Mouse (Mus musculus): ENCODE measurements around the gene Hoxd13. TPM values are rescaled to one million over a fixed set of nuclear protein-coding genes. Genes with fewer than 3 reads are reported as not detected.
A peak's percentile ranks its signal among the peaks of the same experiment; 100 is the strongest.

Hoxd13 gene
- polyA plus RNA-seq (2015; fragmentation: Nextera tagmentation; extraction: Ambion mirVana): 0.14 and 0.20 TPM in 2 replicates

- H3K4me2 ChIP-seq: peak within 1 kb of the TSS; percentile 56
- ATAC-seq (ENCODE audit: low FRiP score): 0 out of 2 replicates have a peak, but pooled peaks have one; percentile 43
- peaks cover 91% of the 10 kb centered on the region for H3K27me3 ChIP-seq (replicated peaks)
- no peaks in the 10 kb centered on the region for H3K9me3 ChIP-seq (replicated peaks)
- H3K9ac ChIP-seq (replicated peaks): no peak within 1 kb of the TSS
- no peak within 1 kb of the TSS for H3K27ac ChIP-seq (replicated peaks)
- H3K36me3 ChIP-seq: no peaks in the 10 kb centered on the region
- H3K4me1 ChIP-seq: peaks cover 17% of the 10 kb centered on the region
- WGBS: under 1% methylated on average over 32 of the region's 51 CpGs
- H3K4me3 ChIP-seq (replicated peaks): peak within 1 kb of the TSS; percentile 33
Observed at GRCm38 (mm10) chr2:74667842-74668357, at the start of gene Hoxd13. Gene Hoxd13 (plus strand): TSS chr2:74668310.

DNA sequence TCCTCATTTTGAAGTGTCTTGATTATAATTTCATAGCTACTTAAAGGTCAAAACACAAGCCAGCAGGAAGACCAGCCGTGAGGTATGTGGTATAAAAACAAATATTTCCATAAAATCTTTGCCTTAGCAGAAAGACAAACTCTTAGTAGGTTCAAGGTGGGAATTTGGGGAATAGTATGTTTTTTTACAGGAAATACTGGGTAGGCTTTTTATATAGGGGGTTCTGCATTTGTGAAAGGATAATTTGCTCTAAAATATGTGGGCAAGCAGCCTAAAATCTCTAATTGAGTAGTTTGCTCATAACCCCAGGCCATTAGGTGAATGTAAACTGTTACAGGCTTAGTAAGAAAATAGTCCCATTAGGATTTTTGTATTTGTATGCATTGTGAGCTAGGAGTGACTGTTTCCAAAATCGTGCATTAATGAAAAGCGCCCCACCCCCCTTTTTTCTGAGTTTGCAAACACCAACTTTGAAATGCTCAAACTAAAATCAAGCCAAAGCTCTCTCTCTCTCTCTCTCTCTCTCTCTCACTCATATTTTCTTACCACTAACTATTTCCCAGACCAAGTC is 48.3 kb upstream of the Hoxd13 start:
- H3K4me2 ChIP-seq: no peak overlapping the region
- no peaks in the 10 kb centered on the region for H3K36me3 ChIP-seq
- no peaks in the 10 kb centered on the region for H3K27me3 ChIP-seq (replicated peaks)
- H3K27ac ChIP-seq (replicated peaks): no peak overlapping the region
- H3K4me1 ChIP-seq: no peaks in the 10 kb centered on the region
- no peak for ATAC-seq (ENCODE audit: low FRiP score)
- H3K9ac ChIP-seq (replicated peaks): no peak overlapping the region
- H3K4me3 ChIP-seq (replicated peaks): no peak overlapping the region
- WGBS: 93% methylated on average over 3 of the region's 3 CpGs
- no peaks in the 10 kb centered on the region for H3K9me3 ChIP-seq (replicated peaks)

- no peak for ATAC-seq (ENCODE audit: low FRiP score)
- H3K27me3 ChIP-seq (replicated peaks): no peaks in the 10 kb centered on the region
- no peaks in the 10 kb centered on the region for H3K36me3 ChIP-seq
- H3K4me3 ChIP-seq (replicated peaks): no peak overlapping the region
- no peaks in the 10 kb centered on the region for H3K9me3 ChIP-seq (replicated peaks)
- WGBS: 91% methylated on average over 10 of the region's 10 CpGs
- no peak overlapping the region for H3K27ac ChIP-seq (replicated peaks)
- no peak overlapping the region for H3K4me2 ChIP-seq
- H3K9ac ChIP-seq (replicated peaks): no peak overlapping the region
- H3K4me1 ChIP-seq: no peaks in the 10 kb centered on the region
Observed at GRCm38 (mm10) chr2:74620368-74620767, 47.7 kb upstream of the Hoxd13 start.

DNA sequence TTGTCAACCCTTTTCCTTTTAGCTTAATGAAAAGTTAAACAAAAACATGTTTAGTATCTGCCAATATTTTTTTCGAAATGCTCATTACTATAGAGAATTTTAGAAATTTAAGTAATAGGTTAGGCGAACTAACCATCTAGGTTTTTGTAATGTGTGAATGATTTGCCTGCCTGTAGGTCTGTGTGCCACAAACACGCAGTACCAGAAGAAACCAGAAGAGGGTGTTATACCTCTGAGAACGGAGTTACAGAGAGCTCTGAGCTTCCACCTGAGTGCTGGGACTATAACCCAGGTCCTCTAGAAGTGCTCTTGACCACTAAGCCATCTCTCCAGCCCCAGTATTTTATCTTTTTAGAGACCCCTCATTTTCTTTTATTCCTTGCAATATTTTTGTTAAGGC is 32.7 kb upstream of the Hoxd13 start:
- Histone ChIP-seq H3K9me3 (replicated peaks) (no peaks in the 10 kb centered on the region), H3K4me1 (no peaks in the 10 kb centered on the region), H3K36me3 (no peaks in the 10 kb centered on the region), H3K4me2 (no peak overlapping the region), H3K27ac (replicated peaks) (no peak overlapping the region), H3K9ac (replicated peaks) (no peak overlapping the region), H3K27me3 (replicated peaks) (no peaks in the 10 kb centered on the region), H3K4me3 (replicated peaks) (no peak overlapping the region)
- 70% methylated on average over 4 of the region's 4 CpGs for WGBS
- ATAC-seq (ENCODE audit: low FRiP score): no peak

GRCm38 (mm10) chr2:74642431-74642830 is 25.7 kb upstream of the Hoxd13 start:
- no peak overlapping the region for H3K27ac ChIP-seq (replicated peaks)
- peaks cover 36% of the 10 kb centered on the region for H3K27me3 ChIP-seq (replicated peaks)
- H3K4me2 ChIP-seq: no peak overlapping the region
- no peaks in the 10 kb centered on the region for H3K4me1 ChIP-seq
- no peaks in the 10 kb centered on the region for H3K9me3 ChIP-seq (replicated peaks)
- H3K36me3 ChIP-seq: no peaks in the 10 kb centered on the region
- H3K9ac ChIP-seq (replicated peaks): no peak overlapping the region
- ATAC-seq (ENCODE audit: low FRiP score): no peak
- WGBS: 48% methylated on average over 5 of the region's 5 CpGs
- H3K4me3 ChIP-seq (replicated peaks): no peak overlapping the region

DNA sequence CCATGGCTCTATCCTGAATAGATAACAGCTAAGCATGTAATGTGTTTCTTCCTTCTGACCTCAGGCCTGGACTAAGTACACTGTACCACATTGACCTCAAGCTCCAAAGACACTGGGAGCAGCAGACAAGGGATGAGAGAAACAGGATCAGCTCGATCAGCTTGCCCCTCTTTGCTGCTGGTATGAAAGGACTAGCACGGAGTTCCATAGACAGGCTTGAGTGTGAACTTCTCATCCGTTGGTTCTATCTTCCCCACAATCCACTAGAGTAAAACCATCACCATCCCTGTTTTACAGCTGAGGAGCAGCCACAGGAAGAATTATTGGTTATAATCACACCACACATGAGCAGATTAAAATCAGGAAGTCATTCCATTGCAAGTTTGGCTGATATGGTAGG is 22.5 kb upstream of the Hoxd13 start:
- peaks cover 3% of the 10 kb centered on the region; the same call in 1 of the 2 replicates for H3K4me1 ChIP-seq
- ATAC-seq (ENCODE audit: low FRiP score): no peak
- no peaks in the 10 kb centered on the region for H3K36me3 ChIP-seq
- no peak overlapping the region for H3K27ac ChIP-seq (replicated peaks)
- H3K4me2 ChIP-seq: no peak overlapping the region
- H3K27me3 ChIP-seq (replicated peaks): peaks cover 68% of the 10 kb centered on the region
- H3K9ac ChIP-seq (replicated peaks): no peak overlapping the region
- WGBS: 83% methylated on average over 3 of the region's 3 CpGs
- H3K4me3 ChIP-seq (replicated peaks): no peak overlapping the region
- no peaks in the 10 kb centered on the region for H3K9me3 ChIP-seq (replicated peaks)

- no peak for ATAC-seq (ENCODE audit: low FRiP score)
Observed at GRCm38 (mm10) chr2:74647082-74647864, 20.8 kb upstream of the Hoxd13 start.

GRCm38 (mm10) chr2:74652996-74653340 is 15.1 kb upstream of the Hoxd13 start:
- Histone ChIP-seq H3K4me2 (no peak overlapping the region), H3K4me1 (peaks cover 12% of the 10 kb centered on the region), H3K36me3 (no peaks in the 10 kb centered on the region), H3K9ac (replicated peaks) (no peak overlapping the region), H3K27me3 (replicated peaks) (peaks cover 73% of the 10 kb centered on the region), H3K27ac (replicated peaks) (no peak overlapping the region), H3K4me3 (replicated peaks) (no peak overlapping the region), H3K9me3 (replicated peaks) (no peaks in the 10 kb centered on the region)
- ATAC-seq (ENCODE audit: low FRiP score): no peak
- WGBS: 39% methylated on average over 2 of the region's 2 CpGs

More at GRCm38 (mm10) chr2:74647082-74647864, 20.8 kb upstream of the Hoxd13 start:
- H3K9ac ChIP-seq (replicated peaks): no peak overlapping the region
- no peak overlapping the region for H3K4me3 ChIP-seq (replicated peaks)
- H3K4me2 ChIP-seq: no peak overlapping the region
- peaks cover 82% of the 10 kb centered on the region for H3K27me3 ChIP-seq (replicated peaks)
- peaks cover 3% of the 10 kb centered on the region; the same call in 1 of the 2 replicates for H3K4me1 ChIP-seq
- H3K27ac ChIP-seq (replicated peaks): no peak overlapping the region
- WGBS: 20% methylated on average over 7 of the region's 7 CpGs
- H3K9me3 ChIP-seq (replicated peaks): no peaks in the 10 kb centered on the region
- H3K36me3 ChIP-seq: no peaks in the 10 kb centered on the region

GRCm38 (mm10) chr2:74653781-74654535 is 14.2 kb upstream of the Hoxd13 start:
- Histone ChIP-seq H3K27ac (replicated peaks) (no peak overlapping the region), H3K9me3 (replicated peaks) (no peaks in the 10 kb centered on the region), H3K4me1 (peaks cover 9% of the 10 kb centered on the region), H3K36me3 (no peaks in the 10 kb centered on the region), H3K4me3 (replicated peaks) (no peak overlapping the region), H3K9ac (replicated peaks) (no peak overlapping the region), H3K27me3 (replicated peaks) (peaks cover 69% of the 10 kb centered on the region), H3K4me2 (no peak overlapping the region)
- WGBS: 9% methylated on average over 17 of the region's 17 CpGs
- ATAC-seq (ENCODE audit: low FRiP score): no peak

- 4% methylated on average over 20 of the region's 20 CpGs for WGBS
- Histone ChIP-seq H3K9ac (replicated peaks) (no peak overlapping the region), H3K36me3 (no peaks in the 10 kb centered on the region), H3K4me2 (no peak overlapping the region), H3K27ac (replicated peaks) (no peak overlapping the region), H3K9me3 (replicated peaks) (no peaks in the 10 kb centered on the region), H3K4me3 (replicated peaks) (no peak overlapping the region), H3K4me1 (peaks cover 12% of the 10 kb centered on the region), H3K27me3 (replicated peaks) (peaks cover 65% of the 10 kb centered on the region)
- ATAC-seq (ENCODE audit: low FRiP score): no peak
Observed at GRCm38 (mm10) chr2:74654743-74655419, 13.2 kb upstream of the Hoxd13 start.

DNA sequence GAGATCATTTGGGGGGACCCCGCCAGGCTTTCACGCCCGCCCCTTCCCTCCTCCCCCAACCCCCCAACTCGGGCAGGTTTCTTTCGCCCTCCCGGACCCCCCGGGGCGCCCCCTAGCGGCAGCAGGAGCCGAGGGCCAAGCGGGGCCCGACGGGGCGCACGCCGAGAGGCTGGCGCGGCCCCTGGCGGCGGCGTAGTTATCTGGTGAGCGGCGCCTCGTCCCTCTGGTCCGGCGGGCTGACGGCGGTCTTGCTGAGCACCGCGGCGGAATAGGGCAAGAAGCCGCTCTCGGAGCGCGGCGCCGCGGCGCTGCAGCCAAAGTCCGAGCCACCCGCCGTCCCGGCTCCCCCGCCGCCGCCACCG is 12.7 kb upstream of the Hoxd13 start:
- H3K27me3 ChIP-seq (replicated peaks): peaks cover 63% of the 10 kb centered on the region
- peak overlapping the region; percentile 59 for H3K4me2 ChIP-seq
- H3K27ac ChIP-seq (replicated peaks): no peak overlapping the region
- ATAC-seq (ENCODE audit: low FRiP score): no peak
- no peaks in the 10 kb centered on the region for H3K36me3 ChIP-seq
- H3K9ac ChIP-seq (replicated peaks): no peak overlapping the region
- peaks cover 12% of the 10 kb centered on the region for H3K4me1 ChIP-seq
- H3K4me3 ChIP-seq (replicated peaks): peak overlapping the region; percentile 38
- WGBS: 0% methylated on average over 7 of the region's 47 CpGs
- no peaks in the 10 kb centered on the region for H3K9me3 ChIP-seq (replicated peaks)
